Mouse (Mus musculus) liver, embryonic 14.5 days (tissue): Measurements from ENCODE around the gene Ggt6. TPM values are rescaled to one million over a fixed set of nuclear protein-coding genes. Genes with fewer than 3 reads are reported as not detected.

Experiments
- ATAC-seq: fragments of 200-750 bp; cut with Nextera tagmentation; 2 replicates; pipeline ENCODE4 v1.8.0; 2017; ENCODE audit warnings: moderate number of reproducible peaks, mild to moderate bottlenecking, moderate library complexity; ENCODE audit not compliant: insufficient read depth
- DNase-seq, 3 experiments: peaks; one replicate each; pipeline ENCODE4 v3.0.0-alpha.2; 2012 to 2013; ENCODE audit warnings: low read depth in 3 of 3, low spot score in 3 of 3
- H3K27ac ChIP-seq: fragments of 300-500 bp; sonication (generic); 2 replicates; pipeline ENCODE4 v1.5.1; 2014; ENCODE audit warnings: moderate library complexity, mild to moderate bottlenecking, control low read depth, inconsistent platforms
- H3K27me3 ChIP-seq: fragments of 300-500 bp; sonication (generic); 2 replicates; pipeline ENCODE4 v1.6.1; 2014; ENCODE audit warnings: mild to moderate bottlenecking, low read length, moderate library complexity; ENCODE audit not compliant: control insufficient read depth, insufficient read depth
- H3K36me3 ChIP-seq: fragments of 300-500 bp; sonication (generic); replicated peaks from 2 replicates; pipeline ENCODE4 v1.6.1; 2014; ENCODE audit warnings: low read depth; ENCODE audit not compliant: control insufficient read depth, insufficient read depth
- H3K4me1 ChIP-seq, 2 experiments: fragments of 200-500 bp in 1 of 2; fragments of 300-500 bp in 1 of 2; sonication (generic) in 1 of 2; replicated peaks; 2 replicates each; pipeline ENCODE4 v1.6.1; 2012 to 2014; ENCODE audit warnings: antibody characterized with exemption in 1 of 2, inconsistent platforms in 1 of 2, low read length in 1 of 2; ENCODE audit not compliant: control insufficient read depth in 2 of 2, insufficient read depth in 2 of 2
- H3K4me2 ChIP-seq: fragments of 300-500 bp; sonication (generic); 2 replicates; pipeline ENCODE4 v1.6.1; 2014; ENCODE audit warnings: low read depth, mild to moderate bottlenecking, control low read depth, moderate library complexity
- H3K4me3 ChIP-seq, 2 experiments: fragments of 200-500 bp in 1 of 2; fragments of 300-500 bp in 1 of 2; sonication (generic) in 1 of 2; 2 replicates each; pipeline ENCODE4 v1.5.1; 2012 to 2014; ENCODE audit warnings: low read depth in 2 of 2, low read length in 2 of 2, mild to moderate bottlenecking in 2 of 2, control low read depth in 1 of 2, inconsistent platforms in 1 of 2, moderate library complexity in 1 of 2; ENCODE audit not compliant: insufficient read depth in 1 of 2
- H3K9ac ChIP-seq: fragments of 300-500 bp; sonication (generic); replicated peaks from 2 replicates; pipeline ENCODE4 v1.6.1; 2014; ENCODE audit warnings: mild to moderate bottlenecking, control low read depth, moderate library complexity
- H3K9me3 ChIP-seq: fragments of 300-500 bp; sonication (generic); 2 replicates; pipeline ENCODE4 v1.6.1; 2016; ENCODE audit warnings: low read length, mixed read lengths; ENCODE audit not compliant: control insufficient read depth
- CTCF ChIP-seq: IDR thresholded peaks from 2 replicates; pipeline ENCODE4 v1.5.1; 2016; ENCODE audit warnings: antibody characterized with exemption, low read depth, control low read depth
- EP300 ChIP-seq: IDR thresholded peaks from 2 replicates; pipeline ENCODE4 v1.6.1; 2016; ENCODE audit warnings: antibody characterized with exemption, low read depth
- WGBS: fragments of 180-500 bp; shearing (Covaris S2); extraction: QIAGEN DNeasy Blood & Tissue Kit; methylation state at CpG from one replicate; pipeline ENCODE4 v1.1.7; 2014; ENCODE audit not compliant: insufficient replicate concordance; 5-methylcytosine and 5-hydroxymethylcytosine counted together
- polyA plus RNA-seq, 2 experiments: library from polyadenylated mRNA; depleted of rRNA in 1 of 2; stranded (reverse) in 1 of 2; unstranded in 1 of 2; fragments of >200 nt; fragmentation: Nextera tagmentation in 1 of 2; extraction: Ambion mirVana in 1 of 2; gene quantifications; 2 replicates each; pipeline versions ENCODE4 v1.2.1 to v1.2.3; 2012 to 2014

Gene Ggt6
- polyA plus RNA-seq, 2 experiments, result 0.10 to 0.25 TPM

GRCm38 (mm10) chr11:72473540-72473939 lies 38.2 kb downstream of the Ggt6 start:
- no peaks in the 10 kb centered on the region for H3K9me3 ChIP-seq
- 87% methylated on average over 4 of the region's 4 CpGs for WGBS
- TF ChIP-seq CTCF, result no peak
- no peak for TF ChIP-seq EP300
- DNase-seq, result no peak
- H3K4me3 ChIP-seq, result no peak overlapping the region
- no peak for ATAC-seq
- no peak overlapping the region for H3K27ac ChIP-seq
- H3K4me1 ChIP-seq, result peaks cover 20 to 61% of the 10 kb centered on the region in 2 experiments
- H3K4me2 ChIP-seq, result no peak overlapping the region
- no peak overlapping the region for H3K9ac ChIP-seq
- no peaks in the 10 kb centered on the region for H3K36me3 ChIP-seq
- H3K27me3 ChIP-seq, result no peaks in the 10 kb centered on the region

GRCm38 (mm10) chr11:72474926-72475325 lies 39.6 kb downstream of the Ggt6 start:
- TF ChIP-seq CTCF (no peak), EP300 (no peak)
- peak; percentile 59 for ATAC-seq
- DNase-seq, result peak in 1 of 3 experiments; percentile 26
- Histone ChIP-seq H3K9me3 (no peaks in the 10 kb centered on the region), H3K36me3 (no peaks in the 10 kb centered on the region), H3K4me3 (no peak overlapping the region), H3K27ac (peak overlapping the region; percentile 1; the same call in 1 of the 2 replicates), H3K27me3 (no peaks in the 10 kb centered on the region), H3K9ac (no peak overlapping the region), H3K4me2 (peak overlapping the region; percentile 33), H3K4me1 (peaks cover 25 to 63% of the 10 kb centered on the region in 2 experiments)
- WGBS, result 38% methylated on average over 3 of the region's 3 CpGs

GRCm38 (mm10) chr11:72475408-72475807 lies 40.1 kb downstream of the Ggt6 start:
- no peak overlapping the region for H3K9ac ChIP-seq
- no peaks in the 10 kb centered on the region for H3K9me3 ChIP-seq
- no peak overlapping the region for H3K4me3 ChIP-seq
- DNase-seq, result no peak
- peak; percentile 70; the same call in 1 of the 2 replicates for ATAC-seq
- TF ChIP-seq EP300, result peak; percentile 22; the same call in 1 of the 2 replicates
- no peak for TF ChIP-seq CTCF
- 5% methylated on average over 7 of the region's 7 CpGs for WGBS
- H3K4me1 ChIP-seq, result peaks cover 24 to 61% of the 10 kb centered on the region in 2 experiments
- H3K27ac ChIP-seq, result peak overlapping the region; percentile 1; the same call in 1 of the 2 replicates
- H3K27me3 ChIP-seq, result no peaks in the 10 kb centered on the region
- peak overlapping the region; percentile 38 for H3K4me2 ChIP-seq
- H3K36me3 ChIP-seq, result no peaks in the 10 kb centered on the region

GRCm38 (mm10) chr11:72476074-72476625 lies 40.8 kb downstream of the Ggt6 start:
- ATAC-seq (no peak), DNase-seq (no peak)
- Histone ChIP-seq H3K4me2 (peak overlapping the region; percentile 38), H3K4me1 (peaks cover 22 to 63% of the 10 kb centered on the region in 2 experiments), H3K36me3 (no peaks in the 10 kb centered on the region), H3K9me3 (no peaks in the 10 kb centered on the region), H3K9ac (no peak overlapping the region), H3K4me3 (no peak overlapping the region), H3K27ac (no peak overlapping the region), H3K27me3 (no peaks in the 10 kb centered on the region)
- WGBS, result 32% methylated on average over 7 of the region's 7 CpGs
- no peak for TF ChIP-seq EP300
- no peak for TF ChIP-seq CTCF

GRCm38 (mm10) chr11:72477182-72477581 lies 41.9 kb downstream of the Ggt6 start:
- ATAC-seq (no peak), DNase-seq (no peak)
- H3K4me3 ChIP-seq, result no peak overlapping the region
- WGBS, result 28% methylated on average over 5 of the region's 5 CpGs
- no peak overlapping the region for H3K27ac ChIP-seq
- H3K36me3 ChIP-seq, result no peaks in the 10 kb centered on the region
- no peaks in the 10 kb centered on the region for H3K27me3 ChIP-seq
- no peak overlapping the region for H3K9ac ChIP-seq
- no peaks in the 10 kb centered on the region for H3K9me3 ChIP-seq
- peaks cover 32 to 72% of the 10 kb centered on the region in 2 experiments for H3K4me1 ChIP-seq
- H3K4me2 ChIP-seq, result no peak overlapping the region
- no peak for TF ChIP-seq EP300
- TF ChIP-seq CTCF, result no peak
